Mouse (Mus musculus) R1 (cell line): ENCODE measurements around the gene Hist1h2ag.

Experiments
- DNase-seq: peaks from one replicate; pipeline ENCODE4 v3.0.0-alpha.2; 2018; ENCODE audit warnings: low read depth, low spot score

Hist1h2ag gene

GRCm38 (mm10) chr13:22036986-22037385, 5.8 kb downstream of the Hist1h2ag start:
- DNase-seq, result no peak

- DNase-seq, result peak; percentile 79
Observed at GRCm38 (mm10) chr13:22036149-22036956, 6.4 kb downstream of the Hist1h2ag start.

GRCm38 (mm10) chr13:22035267-22036148, 7.2 kb downstream of the Hist1h2ag start, which contains the start of the genes Hist1h2ah and Hist1h2bk:
Gene Hist1h2ah (minus strand): TSS chr13:22035568.
Gene Hist1h2bk (plus strand): TSS chr13:22035870.
- peak; percentile 99 for DNase-seq

- DNase-seq, result peak; percentile 77
Observed at GRCm38 (mm10) chr13:22034443-22035266, 8.1 kb downstream of the Hist1h2ag start.

GRCm38 (mm10) chr13:22033741-22034442, 8.9 kb downstream of the Hist1h2ag start:
- peak; percentile 32 for DNase-seq

GRCm38 (mm10) chr13:22030493-22030892, 12.3 kb downstream of the Hist1h2ag start:
- DNase-seq, result peak; percentile 52

- DNase-seq, result peak; percentile 86
Observed at GRCm38 (mm10) chr13:22029928-22030327, 12.8 kb downstream of the Hist1h2ag start.

GRCm38 (mm10) chr13:22028673-22029460, 13.9 kb downstream of the Hist1h2ag start:
- DNase-seq, result peak; percentile 93

GRCm38 (mm10) chr13:22026058-22027031, 16.4 kb downstream of the Hist1h2ag start:
- DNase-seq, result peak; percentile 87

GRCm38 (mm10) chr13:22022241-22022640, 20.5 kb downstream of the Hist1h2ag start:
- peak; percentile 95 for DNase-seq

- peak; percentile 49 for DNase-seq
Observed at GRCm38 (mm10) chr13:22021581-22021980, 21.2 kb downstream of the Hist1h2ag start.

- peak; percentile 79 for DNase-seq
Observed at GRCm38 (mm10) chr13:22020901-22021339, 21.8 kb downstream of the Hist1h2ag start.

- DNase-seq, result peak; percentile 54
Observed at GRCm38 (mm10) chr13:22019934-22020835, 22.6 kb downstream of the Hist1h2ag start.

GRCm38 (mm10) chr13:22015479-22016450, 27.0 kb downstream of the Hist1h2ag start:
- peak; percentile 91 for DNase-seq

- no peak for DNase-seq
Observed at GRCm38 (mm10) chr13:22014411-22014845, 28.3 kb downstream of the Hist1h2ag start.

GRCm38 (mm10) chr13:22013716-22014115, 29.0 kb downstream of the Hist1h2ag start:
- no peak for DNase-seq
